Mouse (Mus musculus): ENCODE measurements at regions not wholly inside any gene's neighbourhood (a gene's known extent, or its start where the extent isn't known, plus 50 kb on each side); places are given as distances from the start of the nearest gene placed in this dataset.

GRCm38 (mm10) chr5:38999700-39000099 is 123.1 kb upstream of the Clnk start:
- no peak for DNase-seq

GRCm38 (mm10) chr5:38972397-38973159 is 96.0 kb upstream of the Clnk start:
- DNase-seq = no peak

GRCm38 (mm10) chr5:38970497-38970896 is 93.9 kb upstream of the Clnk start:
- no peak for DNase-seq

GRCm38 (mm10) chr5:38967010-38967409 is 90.4 kb upstream of the Clnk start:
- DNase-seq = no peak

GRCm38 (mm10) chr5:38964445-38964844 is 87.8 kb upstream of the Clnk start:
- no peak for DNase-seq

- DNase-seq = no peak
Observed at GRCm38 (mm10) chr5:38950520-38951288, 74.1 kb upstream of the Clnk start.

- DNase-seq = no peak
Observed at GRCm38 (mm10) chr5:38945903-38946686, 69.5 kb upstream of the Clnk start.

GRCm38 (mm10) chr5:38932382-38933079 is 55.9 kb upstream of the Clnk start:
- no peak for DNase-seq

GRCm38 (mm10) chr5:38927051-38927450 is 50.4 kb upstream of the Clnk start:
- no peak for DNase-seq
